Mouse (Mus musculus) thymus, postnatal 14 days (tissue): ENCODE measurements at regions not wholly inside any gene's neighbourhood (a gene's known extent, or its start where the extent isn't known, plus 50 kb on each side); places are given as distances from the start of the nearest gene placed in this dataset.
A peak's percentile ranks its signal among the peaks of the same experiment; 100 is the strongest.

Experiments
- DNase-seq: peaks from one replicate; pipeline ENCODE4 v3.0.0; 2021

DNA sequence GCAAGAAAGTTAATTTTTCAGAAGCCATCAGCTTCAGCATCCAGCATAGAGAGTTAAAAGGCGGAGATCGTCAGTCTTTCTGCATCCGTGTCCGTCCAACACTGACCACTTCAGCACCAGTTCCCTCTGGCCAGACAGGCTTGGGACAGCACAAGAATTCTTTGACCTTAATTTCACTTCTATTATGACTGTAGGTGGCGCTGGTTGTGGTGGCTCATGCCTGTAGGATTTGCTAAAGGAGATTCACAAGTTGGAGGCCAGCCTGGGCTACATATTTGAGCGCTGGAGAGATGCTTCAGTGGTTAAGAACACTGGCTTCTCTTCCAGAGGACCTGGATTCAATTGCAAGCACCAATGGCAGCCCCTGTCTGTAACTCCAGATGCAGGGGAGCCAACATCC, 66.0 kb downstream of the Amer2 start:
- DNase-seq, result no peak

DNA sequence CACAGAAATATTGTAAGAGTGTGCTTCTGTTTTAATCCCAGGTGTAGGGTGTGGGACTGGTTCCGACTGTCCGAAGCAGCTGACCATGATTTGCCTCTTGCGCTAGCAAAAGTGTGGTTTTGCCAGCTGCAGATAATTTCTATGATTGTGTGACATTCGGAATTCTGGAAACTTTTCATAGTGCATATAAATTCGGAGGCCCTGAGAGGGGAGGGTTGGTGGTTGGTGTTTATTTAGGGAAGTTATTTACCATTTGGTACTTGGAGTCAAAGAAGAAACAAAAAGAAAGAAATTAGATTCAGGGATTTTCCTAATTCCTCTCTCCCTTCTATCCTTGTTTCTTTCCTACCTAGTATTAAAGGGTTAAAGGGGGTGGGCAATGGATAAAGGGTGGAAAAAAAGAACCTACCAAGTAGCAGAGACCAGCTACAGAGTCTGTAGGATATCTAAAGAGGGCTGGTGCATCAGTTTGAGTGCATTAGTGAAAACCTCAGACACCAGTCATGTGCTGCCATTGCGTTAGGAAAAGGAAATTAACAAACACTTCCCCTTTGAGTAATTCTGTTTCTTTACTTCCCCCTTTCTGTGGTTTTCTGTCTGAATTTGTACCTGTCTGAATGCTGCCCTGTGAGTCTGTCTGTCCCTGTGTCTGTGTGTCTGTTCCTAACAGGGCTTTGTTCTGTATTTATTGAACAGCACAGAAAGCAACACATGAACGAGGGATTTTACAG, 70.9 kb downstream of the Amer2 start:
- no peak for DNase-seq

DNA sequence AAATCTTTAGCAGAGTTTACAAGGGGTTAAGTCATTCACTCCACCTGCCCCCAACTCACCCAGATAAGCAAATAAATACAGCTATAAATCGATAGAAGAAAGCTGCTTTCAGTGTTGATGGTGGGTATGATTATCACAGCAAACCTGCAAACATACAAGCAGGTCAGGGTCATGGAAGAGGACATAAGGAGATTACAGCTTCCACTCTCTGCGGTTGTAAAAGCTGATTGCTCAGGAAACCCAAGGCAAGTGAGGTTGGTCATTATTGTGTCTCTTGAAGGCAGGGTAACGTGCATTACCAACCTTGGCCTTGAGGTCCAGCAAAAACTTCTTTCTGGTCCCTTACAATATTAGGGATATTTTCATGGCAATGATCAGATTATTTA, 71.5 kb downstream of the Amer2 start:
- DNase-seq, result no peak

DNA sequence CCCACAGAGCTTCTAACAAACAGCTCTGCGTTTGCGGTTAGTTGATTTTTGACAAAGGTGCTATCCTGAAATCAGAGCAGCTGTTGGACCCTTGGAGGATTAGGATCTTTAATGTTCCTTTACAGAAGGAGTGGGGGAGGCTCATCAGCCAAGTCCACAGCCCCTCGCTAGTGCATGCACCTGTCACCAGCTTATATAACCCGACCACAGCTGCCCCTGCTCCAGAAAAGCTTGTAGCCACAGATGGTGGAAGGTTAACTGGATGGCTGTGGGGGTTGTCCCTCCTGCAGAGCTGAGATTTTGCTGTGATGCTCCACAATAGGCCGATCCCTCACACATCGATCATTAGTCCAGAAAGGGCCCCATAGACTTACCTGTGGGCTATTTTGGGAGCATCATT, 73.0 kb downstream of the Amer2 start:
- no peak for DNase-seq

DNA sequence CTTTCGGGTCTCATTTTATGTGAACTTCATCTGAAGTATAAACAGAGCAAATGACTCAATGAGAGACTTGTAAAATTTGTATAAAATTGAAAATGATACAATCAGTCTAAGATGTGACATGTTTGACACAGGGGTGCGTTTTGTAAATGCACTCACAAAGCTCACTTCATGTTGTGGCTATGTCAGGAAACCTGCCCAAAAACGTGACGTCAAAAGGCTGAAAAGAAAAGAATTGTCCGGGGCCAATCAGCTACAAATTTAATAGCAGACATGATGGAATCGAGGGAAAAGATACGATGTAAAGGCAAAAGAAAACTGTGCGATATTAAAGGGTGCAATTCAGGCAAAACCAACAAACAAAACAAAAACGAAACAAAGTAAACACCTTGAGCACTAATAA, 78.2 kb downstream of the Amer2 start:
- no peak for DNase-seq

DNA sequence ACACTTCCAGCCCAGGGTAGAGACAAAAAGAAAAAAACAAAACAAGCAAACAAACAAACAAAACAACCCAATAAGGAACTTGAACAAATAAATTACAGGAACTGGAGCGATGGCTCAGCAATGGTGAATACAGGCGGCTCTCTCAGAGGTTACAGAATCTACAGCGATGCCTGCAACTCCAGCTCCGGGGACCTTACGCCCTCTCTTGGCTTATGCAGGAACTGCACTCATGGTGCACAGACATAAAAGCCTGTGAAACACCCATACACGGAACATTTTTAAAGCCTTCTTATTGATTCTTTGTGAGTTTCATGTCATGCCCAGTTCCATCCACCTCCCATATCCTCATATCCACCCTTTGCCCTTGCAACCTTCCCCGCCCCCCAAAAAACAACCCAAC, 78.6 kb downstream of the Amer2 start:
- no peak for DNase-seq

DNA sequence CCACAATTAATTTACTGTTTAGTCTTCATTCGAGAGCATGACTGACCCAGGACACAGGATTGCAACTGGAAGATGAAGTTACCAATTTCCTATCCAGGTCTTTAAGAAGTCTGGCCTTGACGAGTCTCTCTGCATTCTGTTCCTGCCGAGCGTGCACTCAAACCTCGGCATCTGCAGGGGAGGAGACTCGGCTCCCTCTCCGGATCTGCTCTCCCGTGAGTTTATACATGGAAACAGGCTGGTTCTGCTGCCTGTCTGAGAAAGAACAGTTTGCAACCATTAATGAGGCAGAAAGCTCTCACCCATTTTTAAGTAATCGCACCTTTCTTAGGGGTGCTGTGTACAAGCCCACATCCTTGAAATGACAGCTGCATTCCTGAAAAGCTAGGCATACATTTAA, 83.7 kb downstream of the Amer2 start:
- no peak for DNase-seq

DNA sequence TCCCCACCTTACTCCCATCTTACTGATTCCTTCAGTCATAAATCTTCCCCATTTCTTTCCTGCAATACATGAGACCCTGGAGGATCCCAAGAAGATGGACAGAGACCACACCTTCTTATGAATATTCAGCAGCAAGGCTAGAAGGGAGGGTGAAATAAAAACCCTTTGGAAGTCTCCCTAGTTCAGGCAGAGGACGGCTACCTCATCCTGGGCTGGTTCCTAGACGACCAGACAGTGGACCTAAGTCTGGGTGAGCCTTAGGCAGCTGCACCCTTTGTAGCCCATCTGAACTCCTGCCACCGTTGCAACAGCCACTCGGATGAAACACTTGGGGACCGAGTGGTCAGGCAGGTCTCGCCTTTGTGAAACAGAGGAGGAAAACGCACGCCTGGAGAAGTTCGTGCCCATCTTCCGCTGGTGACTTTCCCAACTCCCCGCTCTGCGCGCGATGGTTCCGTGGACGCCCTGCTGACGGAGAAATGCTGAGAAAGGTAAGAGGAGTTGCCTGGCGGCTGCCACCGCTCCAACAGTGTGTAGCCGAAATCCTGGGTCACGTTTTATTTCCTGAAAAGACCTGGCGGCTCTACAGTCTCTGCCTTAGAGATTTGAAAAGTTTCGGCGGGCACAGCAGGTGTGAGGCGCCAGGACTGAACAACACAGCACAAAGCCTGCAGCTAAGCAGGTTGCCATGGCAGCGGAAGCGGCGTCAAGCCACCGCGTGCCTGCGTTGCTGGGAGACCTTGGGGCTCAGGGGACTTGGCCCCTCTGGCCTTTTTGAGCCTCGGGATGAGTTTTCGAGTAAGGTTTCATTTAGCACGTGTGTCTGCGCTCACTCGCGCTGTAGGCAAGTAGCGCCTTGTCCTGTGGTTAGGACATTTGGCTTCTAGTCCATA, 112.2 kb downstream of the Amer2 start:
- peak; percentile 83 for DNase-seq

DNA sequence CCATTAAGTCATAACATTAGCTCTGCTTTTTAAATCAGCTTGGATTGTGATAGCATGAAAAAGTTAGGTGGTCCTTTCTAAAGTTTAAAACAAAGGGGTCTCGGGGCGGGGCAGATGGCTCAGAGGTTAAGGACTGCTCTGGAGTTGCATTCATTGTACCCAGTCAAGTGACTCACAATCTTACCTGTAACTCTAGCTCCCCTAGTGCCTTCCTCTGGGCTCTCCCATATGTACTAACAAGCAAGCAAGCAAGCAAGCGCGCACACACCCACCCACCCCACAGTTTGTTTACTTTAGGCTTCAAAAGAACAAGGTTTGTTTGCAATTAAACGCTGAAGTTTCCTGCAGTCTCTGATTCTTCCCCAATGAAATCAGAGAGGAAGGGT, 112.8 kb downstream of the Amer2 start:
- DNase-seq, result no peak

DNA sequence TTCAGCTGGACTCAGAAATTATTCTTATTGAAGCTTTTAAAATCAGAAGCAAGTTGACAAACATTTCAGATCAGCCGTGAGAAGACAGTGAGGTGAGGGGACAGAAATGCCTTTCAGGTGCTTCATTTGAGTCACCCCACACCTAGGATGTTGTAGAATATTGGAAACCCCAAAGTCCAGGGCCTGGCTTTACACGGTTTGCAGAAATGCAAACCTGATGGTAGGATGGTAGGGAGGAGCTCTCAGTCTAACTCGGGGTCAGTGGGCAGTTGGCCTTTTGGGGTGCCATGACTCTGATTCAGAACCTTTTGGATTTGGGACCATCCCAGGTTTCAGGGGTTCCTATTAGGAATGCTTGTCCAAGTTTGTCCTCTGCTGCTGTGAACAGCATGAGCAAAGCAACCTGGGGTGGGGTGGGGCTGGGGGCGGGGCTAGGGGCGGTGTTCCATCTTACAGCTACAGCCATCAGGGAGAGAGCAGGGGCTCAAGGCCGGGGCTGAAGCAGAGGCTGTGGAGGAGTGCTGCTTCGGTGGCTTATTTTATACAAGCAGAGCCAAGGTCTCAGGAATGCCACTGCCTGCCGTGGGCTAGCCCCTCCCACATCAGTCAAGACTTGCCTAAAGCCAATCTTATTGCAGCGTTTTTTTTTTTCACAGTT, 113.3 kb downstream of the Amer2 start:
- peak; percentile 6 for DNase-seq

DNA sequence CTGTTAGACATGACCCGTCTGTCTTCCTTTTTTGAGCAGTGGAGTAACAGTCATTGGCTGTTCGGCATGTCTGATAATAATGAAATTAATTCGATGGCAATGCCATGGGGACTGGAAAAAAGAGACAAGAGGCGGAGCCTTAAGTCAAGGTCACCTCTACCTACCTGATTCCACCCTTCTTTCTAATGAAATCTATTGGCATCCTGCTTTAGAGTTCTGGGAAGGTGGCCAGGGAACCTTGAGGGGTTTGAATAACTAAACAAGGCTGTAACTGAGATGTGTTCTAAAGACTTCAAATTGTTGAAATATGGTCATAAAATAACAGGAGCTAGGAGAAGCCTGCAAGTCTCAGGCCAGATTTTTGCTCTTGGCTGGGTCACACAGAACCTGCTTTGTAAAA, 116.1 kb downstream of the Amer2 start:
- no peak for DNase-seq

DNA sequence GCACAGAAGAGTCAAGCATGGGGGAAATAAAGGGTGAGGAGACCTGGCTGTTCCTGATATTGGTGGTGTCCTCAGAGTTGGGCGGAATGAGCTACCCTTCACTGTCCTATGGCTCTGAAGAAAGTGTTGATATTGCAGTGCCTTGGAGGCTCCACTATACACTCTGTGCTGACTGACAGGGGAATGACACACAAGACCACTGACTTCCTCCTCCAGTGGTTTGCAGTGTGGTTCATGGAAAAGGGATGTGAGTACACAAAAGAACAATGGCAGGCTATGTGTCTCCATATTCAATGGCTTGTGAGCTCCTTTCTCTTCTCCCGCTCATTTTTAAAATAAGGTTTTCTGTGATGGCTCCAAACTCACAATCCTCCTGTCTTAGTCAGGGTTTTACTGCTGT, 117.8 kb downstream of the Amer2 start:
- DNase-seq, result no peak

DNA sequence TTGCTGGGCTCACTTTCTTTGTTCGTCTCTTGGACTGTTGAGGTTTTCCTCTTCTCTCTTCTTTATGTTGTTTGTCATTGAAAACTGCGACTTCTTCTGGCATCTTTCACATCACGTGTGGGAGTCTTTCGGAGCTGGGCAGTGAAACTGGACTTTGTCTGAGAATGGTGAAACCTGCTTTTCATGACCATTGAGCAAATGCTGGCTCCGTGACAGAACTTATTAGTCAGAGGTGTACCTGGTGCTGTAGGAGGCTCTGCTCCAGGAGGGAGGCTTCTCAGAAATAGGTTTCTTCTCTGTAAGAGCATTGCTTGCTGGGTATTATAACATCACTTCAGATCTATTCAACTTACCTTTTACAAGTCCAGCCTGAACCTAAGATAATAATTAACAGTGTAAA, 122.4 kb downstream of the Amer2 start:
- DNase-seq, result no peak

DNA sequence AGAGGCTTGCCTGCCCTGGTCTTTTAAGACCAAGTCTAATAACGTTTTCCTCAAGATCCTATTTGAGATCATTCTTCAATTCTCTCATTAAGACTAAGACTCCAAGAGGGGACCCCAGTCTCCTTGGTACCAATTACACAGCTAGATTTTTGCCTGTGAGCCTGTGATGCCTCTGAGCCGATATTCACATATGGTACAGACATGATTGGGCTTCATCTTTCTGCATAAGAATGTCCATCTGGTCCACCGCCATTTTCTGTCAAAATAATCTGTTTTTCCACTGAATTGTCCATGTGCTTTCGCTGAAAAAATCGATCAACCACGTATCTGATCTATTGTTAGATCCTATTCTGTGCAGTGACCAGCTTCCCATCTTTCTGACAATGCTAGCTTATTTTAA, 129.5 kb downstream of the Amer2 start:
- no peak for DNase-seq

DNA sequence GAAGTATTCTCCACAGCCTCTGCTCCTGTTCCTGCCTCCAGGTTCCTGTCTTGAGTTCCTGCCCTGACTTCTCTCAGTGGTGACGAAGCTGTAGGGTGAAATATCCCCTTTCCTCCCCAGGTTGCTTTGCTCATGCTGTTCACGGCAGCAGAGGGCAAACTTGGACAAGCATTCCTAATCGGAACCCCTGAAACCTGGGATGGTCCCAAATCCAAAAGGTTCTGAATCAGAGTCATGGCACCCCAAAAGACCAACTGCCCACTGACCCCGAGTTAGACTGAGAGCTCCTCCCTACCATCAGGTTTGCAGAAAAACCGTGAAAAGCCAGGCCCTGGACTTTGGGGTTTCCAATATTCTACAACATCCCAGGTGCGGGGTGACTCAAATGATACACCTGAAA, 128.7 kb upstream of the Spata13 start:
- no peak for DNase-seq

DNA sequence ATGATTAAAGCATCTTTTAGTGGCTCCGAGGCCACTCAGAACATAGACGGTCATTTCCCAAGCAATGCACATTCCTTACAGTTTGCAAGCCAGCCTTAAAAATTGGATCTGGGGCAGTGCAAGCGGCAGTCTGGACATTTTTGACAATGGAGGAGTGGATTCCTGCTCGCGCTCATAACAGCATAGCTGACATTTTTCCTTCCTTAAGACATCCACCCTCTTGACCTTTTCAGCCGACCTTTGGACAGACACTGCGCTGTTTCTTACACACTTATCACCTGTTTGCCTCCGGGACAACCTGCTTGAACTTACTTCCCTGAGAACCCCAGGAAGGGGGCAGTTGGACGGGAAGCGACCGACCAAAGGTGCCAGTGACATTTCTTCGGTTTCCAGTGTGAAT, 127.5 kb upstream of the Spata13 start:
- no peak for DNase-seq

DNA sequence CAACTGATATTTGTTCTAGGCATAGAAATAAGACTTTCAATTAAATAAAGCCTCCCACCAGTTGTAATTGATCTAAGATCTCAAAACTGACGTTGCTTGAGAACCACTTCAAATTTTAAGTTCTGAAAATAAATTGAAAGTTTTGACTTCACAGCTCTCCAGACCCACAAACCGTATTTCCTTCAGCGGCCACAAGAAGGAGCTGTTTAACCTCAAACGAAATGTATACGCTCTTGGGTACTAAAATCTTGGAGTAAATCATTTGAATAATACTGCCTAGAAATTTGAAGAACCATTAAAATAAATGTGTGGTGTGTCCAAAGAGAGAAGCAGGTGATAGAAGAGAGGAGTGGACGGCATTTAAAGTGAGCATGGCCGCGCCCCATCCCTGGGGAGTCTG, 120.2 kb upstream of the Spata13 start:
- DNase-seq, result peak; percentile 29

DNA sequence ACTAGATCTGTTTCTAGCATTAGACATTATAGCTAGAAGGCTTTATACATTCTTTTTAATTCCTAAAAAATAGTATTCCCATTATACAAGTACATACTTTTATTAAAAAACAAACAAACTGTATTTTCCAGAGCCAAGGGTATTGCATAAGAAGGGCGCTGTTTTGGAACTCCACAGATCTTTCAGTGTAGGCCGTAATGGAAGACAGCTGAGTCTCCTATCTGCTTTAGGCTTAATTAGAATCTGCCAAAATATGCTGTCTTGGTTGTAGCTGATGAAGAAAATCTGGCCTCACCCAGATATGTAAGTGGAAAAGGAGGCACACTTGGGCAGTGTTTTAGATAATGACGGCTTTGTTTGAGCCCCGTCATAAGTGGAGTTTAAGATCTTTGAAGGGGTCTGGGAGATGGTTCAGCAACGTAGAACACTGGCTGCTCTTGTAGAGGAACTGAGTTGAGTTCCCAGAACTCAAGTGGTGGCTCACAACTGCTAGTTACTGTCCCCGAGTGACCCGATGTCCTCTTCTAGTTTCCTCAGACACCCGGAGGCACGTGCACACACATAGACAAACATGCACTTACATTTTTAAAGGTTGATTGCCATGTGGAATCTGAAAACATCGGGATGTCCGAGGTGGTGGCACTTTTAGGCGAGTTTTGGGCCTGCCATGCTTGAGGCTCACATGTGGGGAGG, 118.6 kb upstream of the Spata13 start:
- DNase-seq, result no peak

DNA sequence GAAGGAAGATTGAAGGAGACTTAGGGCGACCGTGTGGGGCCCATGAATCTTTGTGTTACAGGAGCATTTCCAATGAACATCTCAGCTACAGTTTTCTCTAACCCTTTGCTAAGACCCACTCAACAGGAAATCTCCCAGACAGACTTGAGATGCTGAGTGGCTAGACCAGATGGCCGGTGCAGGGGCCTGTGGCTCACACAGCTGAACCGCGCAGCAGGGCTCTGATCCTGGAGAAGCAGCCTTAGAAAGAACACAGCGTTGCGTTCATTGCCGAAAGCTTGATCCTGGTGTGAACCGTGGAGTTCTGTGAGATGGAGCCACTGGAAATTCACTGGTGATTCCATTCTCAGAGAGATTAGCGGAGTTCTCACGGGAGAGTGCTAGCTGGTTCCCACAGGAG, 115.9 kb upstream of the Spata13 start:
- no peak for DNase-seq

DNA sequence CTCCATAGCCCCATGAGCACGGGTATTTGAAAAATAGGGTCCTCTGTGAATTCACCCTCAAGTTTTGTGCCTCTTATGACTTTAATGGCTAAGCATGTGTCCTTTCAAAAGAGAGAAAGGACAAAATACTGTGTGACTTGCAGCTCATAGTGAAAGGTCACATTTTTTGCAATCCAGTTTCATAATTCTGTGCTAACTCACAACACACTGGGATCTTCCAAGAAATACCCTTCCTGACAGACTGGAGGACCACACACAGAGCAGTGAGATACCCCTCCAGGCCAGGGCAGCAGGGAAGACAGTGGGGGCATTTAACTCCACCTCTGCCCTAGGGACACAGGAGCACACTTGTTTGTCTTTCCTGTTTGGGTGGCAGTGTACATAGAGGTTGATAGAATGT, 110.8 kb upstream of the Spata13 start:
- DNase-seq, result no peak

DNA sequence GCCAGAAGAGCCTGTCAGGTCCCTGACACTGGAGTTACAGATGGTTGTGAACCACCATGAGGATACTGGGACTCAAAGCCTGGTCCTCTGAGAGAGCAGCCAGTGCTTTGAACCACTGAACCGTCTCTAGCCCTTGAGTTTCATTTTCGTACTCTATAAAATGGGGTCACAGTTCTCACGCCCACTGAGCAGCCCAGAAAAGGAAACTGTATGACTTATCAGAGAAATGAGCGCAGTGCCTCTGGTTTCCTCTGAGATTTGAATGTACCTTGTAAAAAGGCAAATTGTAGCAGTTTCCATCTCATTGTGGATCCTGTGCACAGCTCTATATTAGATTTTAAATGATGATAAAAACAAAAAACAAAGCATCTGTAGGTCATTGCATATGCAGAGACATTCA, 108.9 kb upstream of the Spata13 start:
- DNase-seq, result no peak

DNA sequence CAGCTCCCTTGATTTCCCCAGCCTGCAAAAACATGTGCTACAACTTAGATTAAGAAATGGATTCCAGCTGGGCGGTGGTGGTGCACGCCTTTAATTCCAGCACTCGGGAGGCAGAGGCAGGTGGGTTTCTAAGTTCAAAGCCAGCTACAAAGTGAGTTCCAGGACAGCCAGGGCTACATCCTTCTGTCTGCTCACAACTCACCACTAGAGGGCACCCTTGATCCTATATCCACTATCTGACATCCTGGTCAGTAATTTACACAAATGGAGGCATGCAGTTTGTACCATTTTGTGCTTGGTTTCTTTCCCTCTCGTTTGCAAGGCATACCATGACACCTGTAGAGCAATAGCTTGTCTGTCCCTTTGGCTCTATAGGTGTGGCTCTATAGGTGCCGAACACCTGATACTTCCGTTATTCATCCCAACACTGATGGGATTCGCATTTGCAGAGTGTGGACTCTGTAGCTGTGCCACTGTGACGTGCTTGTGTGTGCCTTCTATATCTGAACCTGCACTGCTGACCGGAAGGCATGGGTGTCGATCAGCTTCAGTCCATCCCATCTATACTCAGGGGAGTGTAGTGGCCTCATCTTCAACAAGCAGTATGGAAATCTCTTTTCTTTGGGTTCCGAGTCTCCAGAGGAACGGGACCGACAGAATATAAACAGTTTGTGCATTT, 108.4 kb upstream of the Spata13 start:
- peak; percentile 74 for DNase-seq

DNA sequence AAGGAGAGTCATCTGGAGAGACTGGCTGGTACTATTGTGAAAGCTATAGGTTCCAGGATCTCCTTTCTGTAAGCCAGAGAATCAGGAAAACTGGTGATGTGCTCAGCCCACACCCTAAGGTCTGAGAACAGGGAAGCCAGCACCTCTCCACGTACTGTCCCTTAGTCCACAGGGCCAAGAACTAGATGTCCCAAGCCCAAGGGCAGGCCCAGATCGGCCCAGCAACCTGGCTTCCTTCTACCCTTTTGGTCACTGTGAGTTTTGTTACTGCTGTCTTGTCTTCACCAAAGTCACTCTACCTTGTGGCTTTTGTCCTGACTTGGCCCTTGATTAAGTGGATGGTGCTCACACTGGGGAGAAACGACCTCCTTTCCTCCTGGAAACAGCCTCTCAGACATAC, 107.8 kb upstream of the Spata13 start:
- no peak for DNase-seq
